Mouse (Mus musculus) olfactory bulb, adult 2 months (tissue): ENCODE measurements around the gene Cdc42. TPM values are rescaled to one million over a fixed set of nuclear protein-coding genes. Genes with fewer than 3 reads are reported as not detected.

Experiments
- H3K27ac ChIP-seq: fragments of 200-500 bp; 2 replicates; pipeline ENCODE4 v1.5.1; 2012; ENCODE audit warnings: low read depth, low read length; ENCODE audit not compliant: insufficient read depth
- H3K4me1 ChIP-seq: fragments of 200-500 bp; 2 replicates; pipeline ENCODE4 v1.6.1; 2012; ENCODE audit warnings: low read length; ENCODE audit not compliant: control insufficient read depth, insufficient read depth
- H3K4me3 ChIP-seq: fragments of 200-500 bp; 2 replicates; pipeline ENCODE4 v1.5.1; 2012; ENCODE audit warnings: mild to moderate bottlenecking, low read depth, low read length, moderate library complexity; ENCODE audit not compliant: insufficient read depth
- CTCF ChIP-seq: fragments of 200-500 bp; IDR thresholded peaks from 2 replicates; pipeline ENCODE4 v1.5.1; 2012; ENCODE audit warnings: low read depth, mild to moderate bottlenecking, low read length, moderate library complexity; ENCODE audit not compliant: insufficient read depth
- POLR2A ChIP-seq: fragments of 200-500 bp; IDR thresholded peaks from 2 replicates; pipeline ENCODE4 v1.6.1; 2012; ENCODE audit warnings: mild to moderate bottlenecking, low read depth, low read length, moderate library complexity; ENCODE audit not compliant: insufficient read depth
- WGBS: fragments of 180-500 bp; shearing (Covaris S2); methylation state at CpG from one replicate; pipeline ENCODE4 v1.1.7; 2018; 5-methylcytosine and 5-hydroxymethylcytosine counted together
- polyA plus RNA-seq: library from polyadenylated mRNA; stranded (reverse); fragments of >200 nt; gene quantifications from 2 replicates; pipeline ENCODE4 v1.2.4, GENCODE M21; 2012; ENCODE audit warnings: low replicate concordance; ENCODE audit not compliant: missing spikeins, insufficient read depth, insufficient read length

Cdc42 gene
- polyA plus RNA-seq, 1 experiment, result not detected

DNA sequence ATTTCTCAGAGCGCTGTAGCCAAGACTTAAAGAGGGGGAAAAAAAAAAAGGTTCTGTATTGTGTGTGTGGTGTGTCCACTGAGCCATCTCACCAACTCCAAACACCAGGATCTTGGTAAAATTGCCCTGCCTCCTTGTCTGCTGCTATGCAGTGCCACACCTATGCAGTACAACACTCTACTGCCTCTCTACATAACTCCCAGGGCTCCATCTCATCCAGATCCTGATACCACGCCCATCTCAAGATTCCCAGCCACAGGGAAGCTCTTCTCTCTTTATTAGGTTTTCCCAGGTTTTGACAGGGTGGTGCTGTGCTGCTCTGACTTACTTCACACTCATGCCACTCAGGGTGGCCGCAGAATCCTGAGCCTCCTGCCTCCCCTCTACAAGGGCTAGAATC is 3.5 kb upstream of the Cdc42 start:
- Histone ChIP-seq H3K4me1 (no peaks in the 10 kb centered on the region; the same call in 1 of the 2 replicates), H3K4me3 (no peak overlapping the region), H3K27ac (no peak overlapping the region)
- TF ChIP-seq CTCF (no peak), POLR2A (no peak)
- 79% methylated on average over 3 of the region's 3 CpGs for whole genome bisulfite sequencing

- 48% methylated on average over 14 of the region's 14 CpGs for WGBS
- H3K27ac ChIP-seq, result no peak overlapping the region
- no peak overlapping the region for H3K4me3 ChIP-seq
- H3K4me1 ChIP-seq, result no peaks in the 10 kb centered on the region
- no peak for TF ChIP-seq POLR2A
- no peak for TF ChIP-seq CTCF
Observed at GRCm38 (mm10) chr4:137358291-137359002, 927 bp upstream of the Cdc42 start.

GRCm38 (mm10) chr4:137356674-137357510 is 628 bp downstream of the Cdc42 start:
- Histone ChIP-seq H3K4me1 (no peaks in the 10 kb centered on the region), H3K4me3 (peak overlapping the region; percentile 87), H3K27ac (peak overlapping the region; percentile 59; the same call in 1 of the 2 replicates)
- TF ChIP-seq CTCF, result no peak
- no peak for TF ChIP-seq POLR2A
- under 1% methylated on average over 82 of the region's 90 CpGs for WGBS

DNA sequence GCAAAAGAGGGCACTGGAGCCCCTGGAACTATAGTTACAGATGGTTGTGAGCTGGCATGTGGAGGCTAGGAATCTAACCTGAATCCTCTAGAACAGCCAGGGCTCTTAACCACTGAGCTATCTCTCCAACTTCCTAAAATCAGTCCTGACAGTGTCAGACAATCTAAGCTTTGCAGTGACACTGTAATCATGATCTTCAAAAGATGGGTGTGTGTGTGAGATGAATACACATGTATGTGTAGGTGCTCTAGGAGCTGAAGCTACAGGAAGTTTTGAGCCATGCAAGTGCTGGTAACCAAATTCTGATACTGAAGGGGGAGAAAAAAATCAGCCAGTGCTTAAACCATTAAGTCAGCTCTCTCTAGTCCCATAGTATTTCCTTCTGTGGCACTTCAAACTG is 6.9 kb downstream of the Cdc42 start:
- no peak overlapping the region for H3K4me3 ChIP-seq
- TF ChIP-seq CTCF (no peak), POLR2A (no peak)
- no peaks in the 10 kb centered on the region for H3K4me1 ChIP-seq
- H3K27ac ChIP-seq, result no peak overlapping the region

DNA sequence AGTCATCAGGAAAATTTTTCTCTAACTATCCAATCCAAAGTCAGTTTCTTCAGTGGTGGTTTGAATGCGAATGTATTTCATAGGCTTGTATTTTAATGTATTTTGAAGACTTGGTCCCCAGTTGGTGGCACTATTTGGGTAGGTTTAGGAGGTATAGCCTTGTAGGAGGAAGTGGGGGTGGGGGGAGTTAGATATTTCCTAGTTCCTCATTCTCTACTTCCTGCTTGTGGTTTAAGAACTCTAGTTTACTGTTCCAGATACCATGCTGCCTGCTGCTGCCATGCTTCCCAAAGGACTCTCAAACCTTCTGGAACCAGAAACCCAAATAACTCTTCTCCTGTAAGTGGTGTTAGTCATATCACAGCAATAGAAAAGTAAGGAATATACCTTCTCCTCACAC is 11.7 kb downstream of the Cdc42 start:
- WGBS, result 93% methylated on average over 1 of the region's 1 CpGs
- no peaks in the 10 kb centered on the region for H3K4me1 ChIP-seq
- no peak for TF ChIP-seq POLR2A
- no peak for TF ChIP-seq CTCF

GRCm38 (mm10) chr4:137345112-137345511 is 12.4 kb downstream of the Cdc42 start:
- 57% methylated on average over 2 of the region's 2 CpGs for WGBS
- TF ChIP-seq POLR2A (no peak), CTCF (no peak)
- H3K4me1 ChIP-seq, result no peaks in the 10 kb centered on the region
- no peak overlapping the region for H3K27ac ChIP-seq
- H3K4me3 ChIP-seq, result no peak overlapping the region

More for the DNA sequence above, 11.7 kb downstream of the Cdc42 start:
- Histone ChIP-seq H3K4me3 (no peak overlapping the region), H3K27ac (no peak overlapping the region)

GRCm38 (mm10) chr4:137342816-137343215 is 14.7 kb downstream of the Cdc42 start:
- H3K4me3 ChIP-seq, result no peak overlapping the region
- WGBS, result 88% methylated on average over 1 of the region's 1 CpGs
- no peaks in the 10 kb centered on the region for H3K4me1 ChIP-seq
- no peak overlapping the region for H3K27ac ChIP-seq
- TF ChIP-seq POLR2A (no peak), CTCF (no peak)

DNA sequence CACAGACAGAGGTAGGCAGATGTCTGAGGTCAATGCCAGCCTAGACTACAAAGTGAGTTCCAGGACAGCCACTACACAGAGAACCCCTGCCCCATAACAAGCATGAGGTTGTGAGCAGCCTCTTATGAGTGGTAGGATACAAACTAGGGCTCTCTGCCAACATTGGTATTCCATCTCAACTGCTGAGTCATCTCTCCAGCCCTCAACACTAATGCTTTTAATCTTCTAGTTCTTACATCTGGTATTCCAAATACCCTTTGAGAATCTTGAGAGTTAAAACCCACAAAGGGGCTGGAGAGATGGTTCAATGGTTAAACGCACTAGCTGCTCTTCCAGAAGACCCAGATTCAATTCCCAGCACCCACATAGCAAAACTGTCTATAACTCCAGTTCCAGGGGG is 18.1 kb downstream of the Cdc42 start:
- Histone ChIP-seq H3K4me3 (no peak overlapping the region), H3K27ac (no peak overlapping the region), H3K4me1 (no peaks in the 10 kb centered on the region)
- 50% methylated on average over 1 of the region's 1 CpGs for WGBS
- TF ChIP-seq CTCF (no peak), POLR2A (no peak)

DNA sequence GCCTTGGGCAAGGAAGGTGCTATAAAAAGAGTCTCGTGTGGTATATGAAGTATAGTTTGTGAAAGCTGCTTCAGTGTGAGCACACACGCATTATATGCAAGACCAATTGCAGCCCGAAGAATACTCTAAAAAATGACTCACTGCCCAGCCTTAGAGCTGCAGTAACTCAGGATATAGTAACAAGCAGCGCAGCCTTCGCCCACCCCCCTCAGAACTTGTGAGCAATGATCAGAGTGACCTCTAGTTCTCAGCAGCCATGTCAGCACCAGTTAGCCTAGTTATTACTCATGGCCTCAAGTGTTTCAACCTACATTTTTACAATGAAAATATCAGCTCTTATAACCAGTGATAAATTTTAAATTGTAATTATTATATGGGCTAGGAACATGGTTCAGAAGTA is 21.1 kb downstream of the Cdc42 start:
- TF ChIP-seq POLR2A, result no peak
- TF ChIP-seq CTCF, result no peak
- Histone ChIP-seq H3K4me3 (no peak overlapping the region), H3K4me1 (no peaks in the 10 kb centered on the region), H3K27ac (no peak overlapping the region)
- WGBS, result 52% methylated on average over 5 of the region's 5 CpGs
